Mouse (Mus musculus): ENCODE measurements around the gene Plk3.

The Plk3 gene

DNA sequence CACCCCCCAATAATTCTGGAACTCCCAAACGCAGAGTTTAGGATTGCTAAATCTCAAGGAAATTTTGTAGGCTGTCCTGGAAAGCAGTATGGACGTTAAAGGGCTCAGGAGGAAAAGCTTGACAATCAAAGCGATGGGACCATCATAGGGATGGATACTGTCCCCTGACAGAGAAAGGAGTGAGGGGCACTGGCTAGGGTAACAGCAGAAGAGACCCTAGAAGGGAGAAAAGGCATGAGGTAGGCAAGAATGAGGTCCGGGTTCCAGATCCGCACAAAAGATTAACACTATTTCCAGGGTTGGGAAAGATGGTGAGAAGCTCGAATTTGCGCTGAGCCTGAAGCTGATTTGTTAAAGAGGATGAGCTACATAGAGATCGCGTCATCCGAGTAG, 13.7 kb downstream of the Plk3 start:
- DNase-seq (ENCODE audit: extremely low spot score, low spot score), result no peak

DNA sequence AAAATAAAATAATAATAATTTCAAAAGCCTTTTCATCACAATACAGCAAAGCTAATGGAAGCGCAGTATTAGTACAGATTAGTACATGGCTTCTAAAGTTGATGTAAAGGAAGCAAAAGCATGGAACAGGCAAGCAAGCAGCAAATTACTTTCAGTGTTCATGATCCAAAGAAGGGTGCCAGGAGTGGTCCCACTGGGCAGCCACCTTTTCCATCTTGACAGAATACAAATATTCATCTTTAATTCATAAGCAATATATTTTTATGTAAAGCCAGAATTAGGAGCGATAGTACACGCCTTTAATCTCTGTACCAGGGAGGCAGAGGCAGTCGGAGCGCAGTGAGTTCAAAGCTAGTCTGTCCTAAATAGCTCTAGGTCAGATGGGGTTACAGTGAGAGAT, 14.1 kb downstream of the Plk3 start:
- no peak for DNase-seq (ENCODE audit: extremely low spot score, low spot score)

DNA sequence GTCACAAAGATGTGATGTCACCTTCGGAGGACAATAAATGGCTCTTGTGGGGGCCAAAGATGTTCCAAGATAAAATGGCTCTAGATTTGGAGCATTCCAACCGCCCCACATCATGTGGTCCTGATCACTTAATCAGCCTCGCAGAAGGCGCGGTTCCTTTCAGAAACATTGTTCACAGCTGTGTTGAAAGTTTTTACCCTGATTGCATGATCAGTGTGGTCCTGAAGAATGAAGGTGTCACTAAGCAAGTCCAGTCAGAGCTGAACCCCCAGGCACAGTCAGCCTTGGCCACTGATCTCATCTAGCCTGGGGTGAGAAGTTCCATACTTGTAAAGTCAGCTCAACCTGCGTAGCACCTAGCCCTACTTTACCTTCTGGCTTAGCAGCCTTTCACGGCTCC, 15.8 kb downstream of the Plk3 start:
- DNase-seq (ENCODE audit: extremely low spot score, low spot score), result no peak

DNA sequence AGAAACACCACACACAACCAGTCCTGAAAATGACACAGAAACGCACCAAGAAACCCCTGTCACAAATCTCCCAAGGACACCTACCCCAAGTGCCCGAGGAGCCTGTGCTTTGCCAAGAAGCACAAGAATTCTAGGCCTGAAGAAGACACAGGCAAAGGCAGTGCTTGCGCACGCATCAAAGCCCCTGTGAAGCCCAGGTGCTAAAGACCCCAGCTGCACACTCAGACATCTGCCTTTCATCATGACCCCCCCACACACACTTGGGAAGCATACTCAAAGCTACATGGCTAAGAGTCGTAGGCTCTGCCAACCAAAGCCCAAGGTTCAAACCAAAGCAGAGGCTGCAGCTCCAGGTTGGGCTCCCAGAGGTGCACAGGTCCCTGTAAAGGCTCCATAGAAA, 18.2 kb downstream of the Plk3 start:
- DNase-seq (ENCODE audit: extremely low spot score, low spot score), result no peak

GRCm38 (mm10) chr4:117113237-117113636, 20.5 kb downstream of the Plk3 start:
- no peak for DNase-seq (ENCODE audit: extremely low spot score, low spot score)

GRCm38 (mm10) chr4:117110985-117111384, 22.8 kb downstream of the Plk3 start:
- no peak for DNase-seq (ENCODE audit: extremely low spot score, low spot score)

DNA sequence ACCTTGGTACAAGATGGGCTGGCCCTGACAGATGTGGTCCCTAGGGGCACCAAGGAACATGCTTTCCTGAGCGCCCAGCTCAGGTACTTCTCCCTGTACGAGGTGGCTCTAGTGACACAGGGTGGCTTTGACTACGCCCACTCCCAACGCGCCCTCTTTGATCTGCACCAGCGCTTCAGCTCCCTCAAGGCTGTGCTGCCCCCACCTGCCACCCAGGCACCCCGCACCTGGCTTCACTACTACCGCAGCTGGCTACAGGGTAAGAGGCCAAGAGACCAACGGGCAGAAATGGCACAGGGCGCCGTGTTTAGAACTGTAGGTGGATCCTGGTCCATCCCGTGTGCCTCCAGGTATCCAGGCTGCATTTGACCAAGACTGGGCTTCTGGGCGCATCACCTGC, 23.5 kb downstream of the Plk3 start:
- no peak for DNase-seq (ENCODE audit: extremely low spot score, low spot score)

DNA sequence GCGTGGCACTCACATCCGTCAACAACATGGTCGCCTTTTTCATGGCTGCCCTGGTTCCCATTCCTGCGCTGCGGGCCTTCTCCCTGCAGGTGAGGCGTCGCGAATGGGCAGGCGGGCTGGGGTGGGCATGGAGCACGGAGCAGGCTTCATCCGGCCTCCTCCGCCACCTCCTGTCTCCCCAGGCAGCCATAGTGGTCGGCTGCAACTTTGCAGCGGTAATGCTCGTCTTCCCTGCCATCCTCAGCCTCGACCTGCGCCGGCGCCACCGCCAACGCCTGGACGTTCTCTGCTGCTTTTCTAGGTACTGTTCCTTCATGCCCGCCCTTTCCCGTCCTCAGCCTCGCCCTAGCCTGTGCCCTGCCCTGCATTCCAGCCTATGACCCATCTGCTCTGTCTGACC, 24.4 kb downstream of the Plk3 start:
- no peak for DNase-seq (ENCODE audit: extremely low spot score, low spot score)

- no peak for DNase-seq (ENCODE audit: extremely low spot score, low spot score)
These were observed 25.3 kb downstream of the Plk3 start for GRCm38 (mm10) chr4:117108524-117108849.

DNA sequence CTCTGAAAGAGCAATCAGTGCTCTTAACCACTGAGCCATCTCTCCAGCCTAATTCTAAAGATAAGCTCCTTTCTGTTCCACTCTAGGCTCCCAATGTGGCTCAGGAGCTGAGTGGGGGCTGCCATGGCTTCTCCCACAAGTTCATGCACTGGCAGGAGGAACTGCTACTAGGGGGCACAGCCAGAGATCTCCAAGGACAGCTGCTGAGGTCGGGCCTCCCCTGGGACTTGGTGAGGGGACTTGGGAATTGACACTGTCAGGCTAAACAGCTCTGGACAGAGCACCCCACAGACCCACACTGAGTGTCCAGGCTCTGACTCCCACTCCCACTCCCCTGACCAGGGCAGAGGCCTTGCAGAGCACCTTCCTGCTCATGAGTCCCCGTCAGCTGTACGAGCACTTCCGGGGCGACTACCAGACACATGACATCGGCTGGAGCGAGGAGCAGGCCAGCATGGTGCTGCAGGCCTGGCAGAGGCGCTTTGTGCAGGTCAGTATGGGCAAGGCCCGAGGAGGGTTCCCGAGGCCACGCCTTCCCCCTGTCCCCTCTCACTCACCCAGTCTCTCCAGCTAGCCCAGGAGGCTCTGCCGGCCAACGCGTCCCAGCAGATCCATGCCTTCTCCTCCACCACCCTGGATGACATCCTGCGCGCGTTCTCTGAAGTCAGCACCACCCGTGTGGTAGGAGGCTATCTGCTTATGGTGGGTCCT, 25.8 kb downstream of the Plk3 start:
- DNase-seq (ENCODE audit: extremely low spot score, low spot score), result no peak

- DNase-seq (ENCODE audit: extremely low spot score, low spot score), result no peak
These were observed 28.6 kb downstream of the Plk3 start for GRCm38 (mm10) chr4:117105127-117105526.

GRCm38 (mm10) chr4:117104672-117105071, 29.1 kb downstream of the Plk3 start:
- no peak for DNase-seq (ENCODE audit: extremely low spot score, low spot score)

- peak; percentile 38 for DNase-seq (ENCODE audit: extremely low spot score, low spot score)
These were observed 32.5 kb downstream of the Plk3 start for GRCm38 (mm10) chr4:117101218-117101617.

DNA sequence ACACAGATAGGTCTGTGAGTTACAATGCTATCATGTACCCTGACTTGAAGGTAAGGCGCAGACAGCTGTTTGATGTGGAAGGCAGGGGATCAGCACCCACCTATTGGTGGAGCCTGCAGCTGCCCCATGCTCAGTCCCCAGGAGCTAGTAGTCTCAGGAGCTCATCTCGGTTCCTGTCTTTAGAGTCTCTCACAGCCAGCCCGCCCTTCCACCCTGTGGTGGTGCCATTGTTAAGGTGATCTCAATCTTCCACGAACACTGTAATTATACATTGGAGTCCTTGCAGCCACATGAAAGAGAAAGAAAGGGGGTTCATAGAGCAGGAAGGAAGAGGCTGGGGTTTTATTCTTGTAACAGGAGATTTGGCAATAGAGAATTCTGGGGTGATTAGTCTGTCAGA, 33.7 kb downstream of the Plk3 start:
- no peak for DNase-seq (ENCODE audit: extremely low spot score, low spot score)

- DNase-seq (ENCODE audit: extremely low spot score, low spot score), result no peak
These were observed 35.1 kb downstream of the Plk3 start for GRCm38 (mm10) chr4:117098764-117099036.

GRCm38 (mm10) chr4:117097969-117098763, 35.6 kb downstream of the Plk3 start:
- DNase-seq (ENCODE audit: extremely low spot score, low spot score), result no peak

DNA sequence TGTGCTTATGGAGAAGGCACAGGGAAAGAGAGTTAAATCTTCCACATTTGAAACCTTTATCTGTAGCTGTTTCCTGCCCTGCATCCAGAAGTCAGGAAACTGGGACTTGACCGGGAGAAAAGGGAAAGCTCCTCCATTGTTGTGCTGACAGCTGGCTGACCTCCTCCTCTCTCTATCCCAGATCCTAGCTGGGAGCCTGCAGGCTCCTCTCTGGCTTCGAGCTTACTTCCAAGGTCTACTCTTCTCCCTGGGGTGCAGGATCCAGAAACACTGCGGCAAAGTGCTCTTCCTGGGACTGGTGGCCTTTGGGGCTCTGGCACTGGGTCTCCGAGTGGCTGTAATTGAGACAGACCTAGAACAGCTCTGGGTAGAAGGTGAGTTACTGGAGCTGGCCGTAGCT, 37.1 kb downstream of the Plk3 start:
- peak; percentile 45 for DNase-seq (ENCODE audit: extremely low spot score, low spot score)

DNA sequence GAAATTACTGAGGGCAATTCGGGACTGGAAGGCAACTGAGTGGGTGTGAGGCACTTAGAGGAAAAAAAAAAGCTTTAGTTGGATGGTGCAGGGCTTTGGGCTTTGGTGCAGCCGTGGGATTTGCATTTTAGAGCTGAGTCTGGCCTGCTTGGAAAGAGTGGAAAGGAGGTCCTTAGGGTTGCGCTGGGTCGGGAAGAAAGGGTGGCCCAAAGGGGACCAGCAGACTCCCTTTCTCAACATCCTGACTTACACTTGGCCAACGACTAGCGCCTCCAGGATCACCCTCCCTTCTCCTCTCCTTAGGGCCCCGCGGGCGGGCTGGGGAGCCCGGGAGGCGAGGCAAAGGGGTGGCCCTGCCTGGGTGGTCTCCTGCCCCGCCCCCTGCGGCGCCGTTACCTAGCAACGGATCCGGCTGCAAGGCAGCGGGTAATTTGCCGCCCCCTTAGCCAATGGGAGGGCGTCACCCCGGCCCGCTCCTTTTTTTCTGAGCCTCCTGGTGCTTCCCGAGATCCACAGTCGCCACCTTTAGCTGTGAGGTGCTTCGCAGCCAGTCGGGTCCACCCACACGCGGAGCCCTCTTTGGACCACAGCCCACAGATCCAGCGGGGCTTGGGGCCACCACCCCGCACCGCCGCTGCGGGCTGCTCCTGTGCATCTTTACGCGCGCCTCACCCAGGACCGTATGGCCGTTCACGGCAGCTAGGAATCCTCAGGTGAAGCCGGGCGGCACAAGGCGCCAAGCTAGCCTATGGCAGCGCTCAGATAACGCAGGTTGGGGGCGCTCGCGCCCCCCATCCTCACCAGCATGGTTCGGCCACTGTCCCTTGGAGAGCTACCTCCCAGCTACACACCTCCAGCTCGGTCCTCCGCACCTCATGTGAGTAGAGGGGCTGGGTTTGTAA, 38.0 kb downstream of the Plk3 start, which contains the start of gene Ptch2:
Gene Ptch2 (plus strand): TSS at position 525 of the 902 bp plus-strand sequence.
- DNase-seq (ENCODE audit: extremely low spot score, low spot score), result peak; percentile 92

DNA sequence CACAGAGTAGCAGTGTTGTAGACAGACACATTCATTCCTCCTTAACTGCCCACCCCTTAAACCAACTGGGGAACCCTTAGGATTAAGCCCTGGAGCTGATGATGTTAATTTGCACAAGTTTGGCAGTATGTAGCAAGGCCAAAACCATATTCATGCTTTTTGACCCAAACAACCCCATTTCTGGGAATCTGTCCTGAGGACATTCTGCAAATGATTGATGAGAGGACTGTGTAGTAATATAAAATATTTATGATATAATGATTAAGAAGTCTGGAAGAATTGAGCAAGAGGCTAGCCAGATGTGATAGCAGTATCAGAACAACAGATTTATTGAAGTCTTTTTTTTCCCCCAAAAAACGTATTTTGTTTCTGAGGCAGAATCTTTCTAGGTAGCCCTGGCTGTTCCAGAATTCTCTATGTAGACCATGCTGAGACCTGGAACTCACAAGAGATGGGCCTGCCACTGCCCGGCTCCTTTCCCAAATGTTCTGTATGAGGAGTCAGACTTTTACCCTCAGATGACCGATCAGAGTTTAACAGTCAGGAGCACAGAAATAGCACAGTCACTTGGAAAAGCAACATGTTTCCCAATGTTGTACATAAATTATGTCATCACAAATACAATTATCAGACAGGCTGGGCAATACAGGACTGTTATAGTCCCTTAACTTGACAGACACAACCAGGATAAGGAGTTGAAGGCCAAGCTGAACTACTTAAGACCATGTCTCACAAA, 39.0 kb downstream of the Plk3 start:
- no peak for DNase-seq (ENCODE audit: extremely low spot score, low spot score)

DNA sequence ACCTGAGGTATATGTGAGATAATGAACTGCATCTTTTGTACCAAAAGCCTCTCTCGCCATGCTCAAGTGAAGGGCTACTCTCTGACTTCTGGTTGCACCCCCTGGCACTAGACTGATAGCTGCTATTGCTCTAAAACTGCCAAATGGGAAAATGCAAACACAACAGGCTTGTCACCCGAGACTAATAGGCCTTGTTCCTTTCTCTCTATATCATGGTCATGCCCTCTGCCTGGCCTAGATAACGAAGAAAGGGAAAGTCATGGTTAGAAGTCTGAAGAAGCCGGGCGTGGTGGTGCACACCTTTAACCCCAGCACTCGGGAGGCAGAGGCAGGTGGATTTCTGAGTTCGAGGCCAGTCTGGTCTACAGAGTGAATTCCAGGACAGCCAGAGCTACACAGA, 43.2 kb downstream of the Plk3 start:
- no peak for DNase-seq (ENCODE audit: extremely low spot score, low spot score)

- no peak for DNase-seq (ENCODE audit: extremely low spot score, low spot score)
These were observed 45.7 kb downstream of the Plk3 start for GRCm38 (mm10) chr4:117087948-117088640.

Measured in neural tube, embryonic 10.5 days (tissue).